Mouse (Mus musculus): ENCODE data around the gene Ikzf2.

Gene Ikzf2

DNA sequence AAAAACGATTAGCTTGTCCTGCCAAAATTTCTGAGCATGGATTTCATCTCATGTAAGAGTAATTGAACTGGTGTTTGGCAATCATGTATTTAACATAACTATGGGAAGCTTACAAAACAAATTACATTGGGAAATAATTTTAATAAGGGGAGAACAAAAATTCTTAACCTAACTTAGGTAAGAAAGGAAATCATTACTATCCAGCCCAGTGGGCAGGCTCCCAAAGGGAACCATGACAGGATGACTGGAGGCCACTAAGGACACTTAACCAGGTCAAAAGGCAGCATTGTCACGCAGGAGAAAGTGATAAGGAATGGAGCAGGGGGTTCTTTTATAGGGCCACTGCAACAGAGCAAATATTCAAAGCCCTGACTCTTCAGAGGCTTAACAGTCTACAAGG, 101.5 kb downstream of the Ikzf2 start:
- no peak for DNase-seq

- DNase-seq = no peak
Measured at GRCm38 (mm10) chr1:69583932-69584659, 102.9 kb downstream of the Ikzf2 start.

- no peak for DNase-seq
Measured at GRCm38 (mm10) chr1:69578917-69579316, 108.1 kb downstream of the Ikzf2 start.

- DNase-seq = no peak
Measured at GRCm38 (mm10) chr1:69559443-69560090, 127.5 kb downstream of the Ikzf2 start.

- DNase-seq = no peak
Measured at GRCm38 (mm10) chr1:69555636-69556151, 131.4 kb downstream of the Ikzf2 start.

GRCm38 (mm10) chr1:69549987-69550386, 137.1 kb downstream of the Ikzf2 start:
- no peak for DNase-seq

DNA sequence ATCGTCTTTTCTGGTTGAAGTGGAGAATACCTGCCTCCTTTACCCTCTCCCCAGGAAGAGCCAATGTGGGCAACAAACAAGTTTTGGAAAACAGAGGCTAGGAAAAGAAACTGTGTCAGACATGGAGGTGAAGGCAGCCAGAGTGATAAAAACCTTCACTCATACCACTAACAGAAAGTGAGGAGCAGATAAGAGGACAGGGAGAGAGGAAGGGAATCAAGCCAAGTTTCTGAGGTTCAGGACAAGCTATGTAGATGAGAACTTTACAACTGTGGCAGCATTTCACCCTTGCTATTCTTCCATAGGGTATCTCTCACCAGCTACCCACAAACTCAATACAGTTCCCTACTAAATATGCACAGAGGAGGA, 141.2 kb downstream of the Ikzf2 start:
- DNase-seq = no peak

GRCm38 (mm10) chr1:69545217-69545884, 141.7 kb downstream of the Ikzf2 start:
- no peak for DNase-seq

DNA sequence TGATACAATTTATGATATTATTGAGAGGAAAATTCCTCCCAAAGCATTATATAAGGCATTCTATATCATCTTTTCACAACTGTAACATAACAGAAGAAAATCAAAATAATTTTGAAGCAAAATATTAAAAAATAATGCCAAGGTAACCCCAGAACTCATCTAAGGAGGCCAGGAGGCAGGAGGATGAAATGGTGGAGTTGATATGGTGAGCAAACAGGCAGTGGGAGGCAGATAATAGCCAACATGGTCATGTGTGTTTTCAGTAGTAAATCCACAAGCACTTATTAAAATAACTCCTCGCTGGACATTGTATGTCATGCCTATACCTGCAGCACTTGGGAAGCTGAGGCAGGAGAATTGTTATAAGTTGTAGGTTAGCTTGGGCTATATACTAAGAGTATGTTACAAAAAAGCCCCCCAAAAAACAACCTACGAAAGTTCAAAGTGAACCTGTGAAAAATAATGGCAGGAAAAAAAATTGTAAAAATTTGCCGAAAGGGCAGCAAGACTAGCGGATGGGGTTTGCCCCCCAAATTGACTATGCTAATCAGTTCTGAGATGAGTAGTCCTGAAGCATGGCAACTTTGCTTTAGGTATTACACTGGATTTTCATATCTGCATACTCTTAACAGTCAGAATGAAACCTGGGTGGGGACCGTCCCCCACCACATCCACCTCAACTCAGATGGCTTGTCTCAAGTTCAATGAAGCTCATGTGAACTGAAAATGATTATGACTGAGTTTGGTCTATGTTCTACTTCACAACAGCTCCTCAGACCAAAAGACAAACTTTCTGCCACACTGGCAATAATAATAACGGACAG, 143.1 kb downstream of the Ikzf2 start:
- DNase-seq = no peak

- no peak for DNase-seq
Measured at GRCm38 (mm10) chr1:69542546-69542945, 144.5 kb downstream of the Ikzf2 start.

DNA sequence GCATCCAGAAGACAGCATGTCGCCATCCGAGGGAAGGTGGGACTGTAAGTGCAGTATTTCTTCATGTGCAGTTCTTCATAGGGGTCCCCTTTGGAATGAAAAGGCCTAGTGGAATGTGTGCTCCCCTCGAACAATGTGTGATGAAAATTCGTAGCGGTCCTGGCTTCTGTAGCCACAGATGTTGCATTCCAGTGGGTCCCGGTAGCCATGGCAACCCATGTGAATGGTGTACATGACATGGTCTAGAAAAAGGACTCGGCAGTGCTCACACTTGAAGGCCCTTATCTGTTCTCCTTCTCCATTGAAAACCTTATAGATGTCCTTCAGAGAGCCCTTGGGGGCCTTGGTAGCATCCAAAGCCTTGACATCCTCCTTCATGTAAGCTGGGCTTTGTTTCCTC, 148.4 kb downstream of the Ikzf2 start:
- no peak for DNase-seq

- no peak for DNase-seq
Measured at GRCm38 (mm10) chr1:69537619-69538018, 149.4 kb downstream of the Ikzf2 start.

DNA sequence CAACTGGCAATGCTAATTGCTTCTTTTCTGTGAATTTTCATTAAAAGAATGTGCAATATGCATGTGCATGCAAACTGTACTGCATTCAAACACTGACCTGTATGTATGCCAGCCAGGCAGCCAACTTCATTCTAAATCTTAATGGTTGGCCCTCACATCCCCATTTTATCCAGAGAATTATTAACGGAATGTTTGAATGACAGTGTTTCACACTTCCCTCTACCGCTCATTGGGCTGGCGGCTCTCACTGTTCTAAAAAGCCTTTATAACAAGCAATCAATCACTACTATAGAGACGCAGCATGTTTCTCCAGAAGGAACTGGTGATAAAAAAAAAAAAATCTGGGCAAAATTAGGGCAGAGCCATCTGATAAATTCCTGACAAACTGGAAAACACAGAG, 151.5 kb downstream of the Ikzf2 start:
- no peak for DNase-seq

GRCm38 (mm10) chr1:69533048-69533447, 154.0 kb downstream of the Ikzf2 start:
- DNase-seq = no peak

GRCm38 (mm10) chr1:69528696-69529095, 158.3 kb downstream of the Ikzf2 start:
- DNase-seq = no peak

GRCm38 (mm10) chr1:69521656-69522055, 165.4 kb downstream of the Ikzf2 start:
- no peak for DNase-seq

GRCm38 (mm10) chr1:69519356-69519755, 167.7 kb downstream of the Ikzf2 start:
- DNase-seq = no peak

- DNase-seq = no peak
Measured at GRCm38 (mm10) chr1:69518012-69518411, 169.0 kb downstream of the Ikzf2 start.

GRCm38 (mm10) chr1:69516144-69516543, 170.9 kb downstream of the Ikzf2 start:
- DNase-seq = no peak

GRCm38 (mm10) chr1:69513595-69514250, 173.3 kb downstream of the Ikzf2 start:
- no peak for DNase-seq

- no peak for DNase-seq
Measured at GRCm38 (mm10) chr1:69508275-69508674, 178.8 kb downstream of the Ikzf2 start.

GRCm38 (mm10) chr1:69507513-69507912, 179.5 kb downstream of the Ikzf2 start:
- DNase-seq = no peak
